Comparison of ENCODE assay signal across 8 mouse cellular contexts in the genomic region with DNA sequence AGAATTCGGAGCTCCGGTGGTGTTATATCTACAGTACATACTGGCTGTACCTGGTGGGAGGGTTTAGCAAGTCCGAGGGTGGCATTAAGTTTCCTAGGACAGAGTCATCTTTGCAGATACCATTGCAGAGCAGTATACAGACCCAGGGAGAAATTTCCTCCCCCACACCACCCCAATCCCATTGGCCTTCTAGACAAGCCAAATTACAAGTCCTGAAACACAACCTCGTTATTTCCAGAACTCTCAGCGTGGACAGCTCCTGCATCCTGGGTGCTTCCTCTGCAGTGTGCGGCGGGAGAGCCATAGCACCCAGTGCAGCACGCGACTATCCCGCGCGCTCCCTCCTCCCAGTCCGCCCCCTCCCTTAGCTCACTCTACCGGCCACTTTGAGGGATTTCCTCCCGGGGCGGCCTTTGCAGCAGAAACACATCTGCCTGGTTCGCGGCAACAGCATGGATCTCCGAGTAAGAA. TPM values are rescaled to one million over a fixed set of nuclear protein-coding genes. Genes with fewer than 3 reads are reported as not detected.
DNase-seq lines count a peak whose midpoint lies in the region; ATAC-seq and TF ChIP-seq lines count a peak whose summit lies in the region.

No protein-coding gene starts in this region.

- DNase-seq in frontal cortex, postnatal 25 days (ENCODE audit: low spot score in 2 of 2), result no peak
- peak; percentile 10 for DNase-seq in ovary, postnatal 36 days (ENCODE audit: low spot score)
- no peak for DNase-seq in ovary, postnatal 10 days (ENCODE audit: low spot score)
- DNase-seq in urinary bladder, adult 18-20 months (ENCODE audit: low spot score in 2 of 2), result no peak

- H3K36me3 ChIP-seq in hindbrain, embryonic 16.5 days (ENCODE audit: control insufficient read depth, insufficient read depth, low read length), result no peaks in the 10 kb centered on the region
- no peaks in the 10 kb centered on the region for H3K36me3 ChIP-seq in myocyte (ENCODE audit: control insufficient read depth, insufficient read depth)

- H3K4me2 ChIP-seq in hindbrain, embryonic 16.5 days (ENCODE audit: low read length), result peak overlapping the region; percentile 78
- H3K4me2 ChIP-seq in myocyte (ENCODE audit: low read depth), result no peak overlapping the region

- H3K9ac ChIP-seq in hindbrain, embryonic 16.5 days (ENCODE audit: low read depth, low read length), result peak overlapping the region; percentile 71

- H3K4me3 ChIP-seq in hindbrain, embryonic 16.5 days (ENCODE audit: low read length), result peak overlapping the region; percentile 48
- no peak overlapping the region for H3K4me3 ChIP-seq in myocyte

- TF ChIP-seq POLR2A in myocyte (IDR thresholded peaks at IDR 0.05; ENCODE audit: insufficient read length, low read depth), result no peak

- H3K27ac ChIP-seq in hindbrain, embryonic 16.5 days (ENCODE audit: low read depth, low read length), result peak overlapping the region; percentile 87

- no peak overlapping the region for H3ac ChIP-seq in myocyte (ENCODE audit: control insufficient read depth, insufficient read length)

- H3K9me3 ChIP-seq in hindbrain, embryonic 16.5 days (ENCODE audit: control insufficient read depth, low read length), result no peaks in the 10 kb centered on the region

- peaks cover 10% of the 10 kb centered on the region for H3K4me1 ChIP-seq in hindbrain, embryonic 16.5 days (ENCODE audit: control insufficient read depth, insufficient read depth, low read depth, low read length)

- WGBS in hindbrain, embryonic 16.5 days, result 4% methylated on average over 19 of the region's 19 CpGs

- no peaks in the 10 kb centered on the region for H3K79me2 ChIP-seq in myocyte (ENCODE audit: control insufficient read depth, insufficient read depth)

- peak; percentile 67 for ATAC-seq in frontal cortex, adult (ENCODE audit: low TSS enrichment)
- ATAC-seq in hindbrain, embryonic 16.5 days, result peak; percentile 77
- ATAC-seq in cerebellum, adult (ENCODE audit: insufficient number of reproducible peaks, low FRiP score, low TSS enrichment), result no peak

- H3K27me3 ChIP-seq in hindbrain, embryonic 16.5 days (replicated peaks; ENCODE audit: control insufficient read depth, insufficient read depth, low read length), result no peaks in the 10 kb centered on the region
- peaks cover 6% of the 10 kb centered on the region for H3K27me3 ChIP-seq in myocyte (ENCODE audit: control insufficient read depth, insufficient read depth, insufficient read length)

TF ChIP-seq in myocyte, 11 proteins besides CTCF, POLR2A, EP300 and RAD21:
- TF ChIP-seq MYOD1 (IDR thresholded peaks at IDR 0.05; ENCODE audit: control insufficient read depth in 1 of 3, insufficient read length in 2 of 3, low read depth in 2 of 3), result no peak
- peak; percentile 71 for TF ChIP-seq REST (IDR thresholded peaks at IDR 0.05; ENCODE audit: insufficient read depth, insufficient read length)

RNA-seq across cellular contexts. Expression of a gene that starts 5.9 kb away (rescaled TPM):
- polyA plus RNA-seq in hindbrain, embryonic 16.5 days (2015; fragmentation: Nextera tagmentation; extraction: Ambion mirVana), result 192 and 201 TPM in 2 replicates
- polyA plus RNA-seq in myocyte (2012; fragmentation: generic; extraction: Trizol), result not detected

Comparison
In these comparisons a context has a peak if more than half of its experiments do, and no peak if none do; other contexts are left out.
1. RNA of a gene that starts 5.9 kb away (polyA plus RNA-seq): 192 to 201 TPM in hindbrain, embryonic 16.5 days; not detected in myocyte (single experiment); every median in the first group is over 100 times any median in the second.